Mouse (Mus musculus) heart, postnatal 36 days (tissue): ENCODE data around the gene Hspbp1. TPM values are rescaled to one million over a fixed set of nuclear protein-coding genes. Genes with fewer than 3 reads are reported as not detected.

Source experiments
- DNase-seq, 2 experiments: peaks; one replicate each; pipeline ENCODE4 v3.0.0; 2021 to 2022
- intact Hi-C: fragments of 180-260 bp; cut with DNase I; formaldehyde crosslinking; loops from one replicate; pipeline ENCODE4 v1.15.1; 2025
- total RNA-seq, 2 experiments: library from RNA; stranded (reverse); gene quantifications; 2 replicates each; pipeline ENCODE4 v1.2.3; 2021

Gene Hspbp1
- total RNA-seq, 2 experiments from 2014 or later, result 27.2 to 34.7 TPM

DNA sequence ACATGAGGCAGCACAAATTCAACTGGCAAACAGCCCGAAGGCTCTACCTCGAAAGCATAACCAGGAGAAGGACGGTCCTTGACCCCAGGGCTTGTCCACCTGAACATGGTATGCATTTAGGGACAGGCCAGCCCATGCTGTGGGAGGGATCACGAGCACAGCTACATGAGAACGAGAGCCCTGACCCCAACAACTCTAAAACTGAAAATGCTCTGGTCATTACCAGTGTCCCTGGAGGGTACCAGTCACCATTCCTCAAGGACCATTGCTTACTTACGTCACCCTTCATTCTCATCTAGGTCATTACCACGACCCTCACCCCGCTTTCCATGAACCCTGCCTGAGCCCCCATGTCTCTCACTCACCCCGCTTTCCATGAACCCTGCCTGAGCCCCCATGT lies 15.7 kb downstream of the Hspbp1 start:
- intact Hi-C loops, result no loop called here
- DNase-seq, result no peak

DNA sequence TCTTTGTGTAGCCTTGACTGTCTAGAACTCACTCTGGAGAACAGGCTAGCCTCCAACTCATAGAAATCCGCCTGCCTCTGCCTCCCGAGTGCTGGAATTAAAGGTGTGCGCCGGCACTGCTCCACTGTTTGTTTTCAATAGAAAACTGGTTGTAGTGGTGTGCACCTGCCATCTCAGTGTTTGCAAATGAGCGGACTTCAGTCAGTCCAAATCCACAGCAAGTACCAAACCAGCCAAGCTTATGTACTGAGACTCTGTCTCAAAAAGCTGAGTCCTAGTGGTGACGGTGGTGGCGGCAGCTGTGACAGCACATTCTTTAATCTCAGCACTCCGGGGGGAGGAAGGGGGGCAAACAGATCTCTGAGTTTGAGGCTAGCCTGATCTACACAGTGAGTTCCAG lies 16.4 kb downstream of the Hspbp1 start:
- DNase-seq, result no peak
- intact Hi-C loops, result no loop called here

DNA sequence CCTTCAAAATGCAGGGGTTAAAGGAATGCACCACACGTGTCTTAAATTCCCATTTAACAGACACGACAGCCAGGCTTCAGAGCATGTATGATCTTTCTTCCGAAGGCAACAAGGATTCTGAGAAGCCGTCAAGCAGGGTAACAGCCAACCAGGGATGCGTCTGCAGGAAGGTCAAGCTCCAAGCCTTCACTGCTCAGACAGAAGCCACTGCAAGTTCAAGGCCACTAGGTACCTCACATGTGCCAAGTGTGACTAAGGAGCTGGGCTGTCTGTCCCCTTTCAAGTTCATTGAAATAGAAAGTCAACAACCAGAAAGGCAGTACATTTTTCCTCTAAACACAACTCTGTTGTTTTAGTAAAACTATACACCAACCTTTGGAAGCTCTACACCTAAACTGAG lies 18.0 kb downstream of the Hspbp1 start:
- no peak for DNase-seq
- intact Hi-C loops, result no loop called here

DNA sequence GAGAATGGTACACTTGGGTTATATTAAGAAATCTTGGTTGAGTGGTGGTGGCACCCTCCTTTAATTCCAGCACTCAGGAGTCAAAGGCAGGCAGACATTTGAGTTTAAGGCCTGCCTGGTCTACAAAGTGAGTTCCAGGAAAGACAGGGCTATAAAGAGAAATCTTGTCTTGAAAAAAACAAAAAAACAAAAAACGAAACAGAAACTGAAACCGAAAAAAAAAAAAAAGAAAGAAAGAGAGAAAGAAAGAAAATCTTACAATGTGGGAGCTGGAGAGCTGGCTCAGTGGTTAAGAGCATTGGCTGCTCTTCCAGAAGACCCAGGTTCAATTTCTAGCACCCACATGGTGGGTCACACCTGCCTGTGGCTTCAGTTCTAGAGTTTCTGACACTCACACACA lies 21.1 kb downstream of the Hspbp1 start:
- intact Hi-C loops, result no loop called here
- no peak for DNase-seq

DNA sequence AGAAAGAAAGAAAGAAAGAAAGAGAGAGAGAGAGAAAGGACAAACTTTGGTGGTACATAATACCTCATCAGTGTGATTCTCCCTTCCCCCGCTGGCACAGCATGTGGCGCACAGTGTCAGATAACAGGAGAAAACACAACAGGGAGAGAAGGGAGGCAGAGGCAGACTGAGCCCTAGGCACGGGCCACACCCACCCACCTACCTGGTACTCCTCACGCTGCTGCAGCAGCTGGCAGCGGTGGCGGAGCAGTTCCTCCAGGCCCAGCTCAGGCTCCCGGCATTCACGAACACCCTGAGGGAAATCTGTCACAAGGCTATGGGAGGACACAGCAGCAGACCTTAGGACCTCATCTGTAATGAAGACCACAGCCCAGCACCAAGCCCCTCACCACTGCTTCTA lies 21.7 kb downstream of the Hspbp1 start:
- no peak for DNase-seq
- intact Hi-C loops, result no loop called here

DNA sequence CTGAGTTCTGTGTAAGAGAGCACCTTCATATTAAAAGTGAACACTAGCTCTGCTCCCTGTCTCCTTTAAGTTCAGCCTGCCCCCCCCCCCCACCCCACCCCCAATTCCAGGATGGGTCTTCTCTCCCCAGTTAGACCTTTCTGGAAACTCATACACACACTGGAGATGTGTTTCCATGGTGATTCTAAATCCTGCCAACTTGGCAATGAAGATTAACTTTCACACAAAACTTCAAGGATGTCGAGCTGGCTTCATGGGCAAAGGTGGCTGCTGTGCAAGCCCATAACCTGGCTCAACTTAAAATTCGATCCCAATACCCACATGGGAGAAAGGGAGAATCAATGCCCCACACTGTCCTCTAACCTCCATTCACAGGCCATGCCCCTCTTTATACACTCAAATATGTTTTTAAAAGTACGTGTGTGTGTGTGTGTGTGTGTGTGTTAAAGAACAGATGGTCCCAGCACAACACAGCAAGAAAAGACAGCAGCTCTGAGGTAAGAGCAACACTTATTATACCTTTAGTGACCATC lies 24.9 kb downstream of the Hspbp1 start:
- no peak for DNase-seq
- intact Hi-C loops, result loop anchor here (1.0 to 10.0 kb wide), 4 partner anchors 25 to 525 kb away; partner anchors contain the start of genes Fiz1, Gm44973, Hspbp1 and Leng8

DNA sequence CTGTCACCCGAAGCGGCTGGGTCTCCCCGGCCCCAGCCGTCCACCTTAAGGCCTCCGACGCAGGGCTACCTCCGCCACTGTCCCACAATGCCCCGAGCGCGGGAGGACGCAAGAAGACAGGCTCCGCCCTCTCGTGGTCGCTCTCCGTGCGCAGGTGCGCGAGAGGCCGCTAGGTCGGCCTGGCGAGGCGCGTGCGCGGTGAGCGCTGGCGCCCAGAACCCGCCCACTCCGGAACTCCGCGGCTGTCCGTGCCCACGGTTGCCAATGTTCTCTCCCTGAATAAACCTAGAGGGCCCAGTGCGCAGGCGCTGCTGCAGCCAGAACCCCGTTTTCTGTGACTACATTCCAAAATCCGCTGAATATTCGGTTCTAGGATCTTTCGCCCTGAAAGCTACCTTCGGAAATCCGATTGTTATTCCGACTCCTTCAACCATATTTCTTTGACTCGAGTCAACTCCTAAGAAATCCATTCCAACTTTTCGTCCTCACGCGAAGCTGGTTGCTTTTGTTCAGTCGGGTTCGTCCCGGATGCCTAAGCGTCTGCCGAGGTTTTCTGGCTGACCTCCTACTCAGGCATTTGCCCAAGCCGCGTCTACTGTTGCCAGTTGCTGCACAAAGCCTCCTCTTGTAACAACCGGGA lies 25.8 kb downstream of the Hspbp1 start, which contains the start of gene Ppp6r1:
Ppp6r1 (minus strand) TSS at position 108 of the 640 bp plus-strand sequence.
- DNase-seq, result peak; percentile 95
- intact Hi-C loops, result loop anchor here (10.0 kb wide), 3 partner anchors 266 to 524 kb away; partner anchors contain the start of genes Fiz1, Gm44973, Leng8 and Nat14

DNA sequence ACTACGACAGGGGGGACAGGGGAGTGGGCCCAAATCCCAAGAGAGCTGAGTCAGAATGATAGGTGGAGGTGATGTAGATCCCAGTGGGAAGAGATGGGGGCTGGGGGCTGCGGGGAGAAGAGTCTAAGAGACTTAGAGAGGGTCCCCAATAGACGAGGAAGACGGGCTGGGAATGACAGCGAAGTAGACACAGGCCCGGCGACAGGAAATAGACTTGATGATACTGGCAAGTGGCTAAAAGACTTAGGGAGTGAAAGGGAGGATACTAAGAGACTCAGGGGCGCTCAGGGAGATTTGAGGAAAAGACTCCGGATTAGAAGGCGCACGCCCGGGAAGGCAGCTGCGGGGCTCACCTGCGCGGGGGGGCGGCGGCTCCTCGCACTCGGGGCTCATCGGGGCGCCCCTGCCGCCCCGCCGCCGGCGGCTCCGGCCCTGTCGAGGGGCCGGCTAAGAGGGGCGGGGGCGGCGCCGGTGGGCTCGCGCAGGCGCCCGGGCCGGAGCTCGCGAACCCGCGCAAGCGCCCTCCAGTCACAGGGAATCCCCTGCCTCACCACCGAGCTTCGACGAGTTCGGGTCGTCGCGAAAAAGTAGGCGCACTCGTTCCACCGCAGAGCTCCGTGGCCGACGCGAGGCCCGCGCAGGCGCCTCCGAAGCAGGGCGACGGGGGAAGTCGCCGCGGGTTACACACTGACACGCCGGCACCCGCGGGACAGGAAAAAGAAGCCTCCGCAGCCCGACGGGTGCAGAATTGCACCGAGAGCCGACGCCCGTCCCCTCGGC lies 26.6 kb downstream of the Hspbp1 start:
- peak in 1 of 2 experiments; percentile 37 for DNase-seq
- intact Hi-C loops, result loop anchor here (10.0 kb wide), 3 partner anchors 266 to 524 kb away; partner anchors contain the start of genes Fiz1, Gm44973, Leng8 and Nat14

DNA sequence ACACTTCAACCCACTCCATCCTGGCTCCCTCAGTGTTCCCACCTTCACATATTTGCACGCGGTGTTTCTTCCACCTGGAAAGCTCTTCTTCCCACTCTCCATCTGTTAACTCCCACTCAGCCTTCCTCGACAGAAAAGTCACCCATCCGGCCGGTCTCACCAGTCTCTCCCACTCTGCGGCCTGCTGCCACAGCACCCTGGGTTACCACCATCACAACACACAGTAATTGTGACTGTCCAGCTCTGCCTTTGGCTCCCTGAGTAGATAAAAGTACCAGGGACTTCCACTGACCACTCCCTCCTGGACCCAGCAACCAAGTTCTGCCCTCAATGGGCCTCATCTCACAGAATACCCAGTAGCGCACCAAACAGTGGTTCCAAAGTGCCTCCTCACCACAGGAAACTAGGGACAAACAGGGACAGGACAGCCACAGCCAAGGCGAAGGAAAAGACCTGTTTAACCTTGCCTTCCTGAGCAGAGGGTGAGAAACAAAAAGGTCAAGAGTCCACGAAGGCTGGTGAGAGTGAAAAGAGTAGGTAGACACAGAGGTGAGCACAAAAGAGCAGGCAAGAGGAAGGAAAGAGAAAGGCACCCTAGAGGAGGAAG lies 27.2 kb downstream of the Hspbp1 start:
- no peak for DNase-seq
- intact Hi-C loops, result loop anchor here (10.0 kb wide), 3 partner anchors 267 to 523 kb away; partner anchors contain the start of genes Fiz1, Gm44973, Leng8 and Nat14

DNA sequence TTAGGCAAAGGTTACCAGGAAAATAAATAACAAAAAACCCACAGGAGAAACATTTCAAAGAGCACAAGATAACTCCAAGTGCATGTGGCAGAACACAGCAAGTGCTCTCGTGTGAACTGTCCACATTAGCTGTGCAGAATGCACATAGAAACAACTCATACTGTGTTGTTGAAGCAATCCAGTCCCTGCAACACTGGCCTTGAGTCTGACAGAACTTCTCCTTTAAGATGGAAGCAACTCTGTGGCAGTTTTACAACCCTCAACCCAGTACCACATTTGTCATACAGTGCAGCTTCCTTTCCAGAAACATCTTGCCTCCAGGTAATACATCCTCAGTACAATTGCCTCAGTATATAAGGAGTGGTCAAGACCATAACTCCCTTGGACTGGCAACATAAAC lies 28.1 kb downstream of the Hspbp1 start:
- no peak for DNase-seq
- intact Hi-C loops, result loop anchor here (10.0 kb wide), 3 partner anchors 268 to 522 kb away; partner anchors contain the start of genes Fiz1, Gm44973, Leng8 and Nat14

DNA sequence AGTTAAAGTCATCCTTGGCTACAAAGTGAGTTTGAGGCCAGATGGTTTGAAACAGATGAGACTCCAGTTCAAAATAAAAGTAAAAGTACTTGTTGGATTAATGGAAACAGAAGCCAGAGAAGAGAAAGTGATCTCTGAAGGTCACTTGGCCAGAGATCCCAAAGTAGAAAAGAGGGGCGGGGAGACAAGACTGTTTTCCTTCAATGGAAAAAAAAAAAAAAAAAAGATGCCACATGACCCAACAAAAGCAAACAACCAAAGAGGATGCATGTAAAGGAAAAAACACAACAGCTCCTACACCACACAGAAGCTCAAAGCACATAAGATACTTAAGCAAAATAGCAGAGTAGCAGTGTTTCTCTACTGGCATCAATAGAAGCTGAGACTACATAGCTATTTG lies 29.0 kb downstream of the Hspbp1 start:
- intact Hi-C loops, result loop anchor here (10.0 kb wide), 3 partner anchors 269 to 521 kb away; partner anchors contain the start of genes Fiz1, Gm44973, Leng8 and Nat14
- no peak for DNase-seq

DNA sequence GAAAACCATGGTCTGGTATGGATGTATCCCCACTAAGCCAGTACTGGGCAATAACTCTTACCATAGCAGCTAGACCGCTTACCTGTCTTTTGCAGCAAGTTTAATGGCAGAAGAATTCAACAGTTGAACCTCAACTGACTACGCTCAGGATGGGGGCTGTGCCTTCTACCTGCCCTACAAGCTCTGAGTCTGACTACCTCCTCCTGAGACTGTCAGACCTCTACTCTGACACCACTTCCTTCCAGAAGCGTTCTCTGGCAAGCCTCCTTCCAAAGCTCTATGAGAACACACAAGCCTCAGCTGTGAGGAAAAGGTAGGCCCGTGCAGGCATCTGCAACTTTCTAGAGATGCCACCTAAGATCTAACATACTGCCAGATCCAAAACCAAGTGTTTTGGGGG lies 29.5 kb downstream of the Hspbp1 start:
- DNase-seq, result no peak
- intact Hi-C loops, result loop anchor here (10.0 kb wide), 3 partner anchors 269 to 521 kb away; partner anchors contain the start of genes Fiz1, Gm44973, Leng8 and Nat14

DNA sequence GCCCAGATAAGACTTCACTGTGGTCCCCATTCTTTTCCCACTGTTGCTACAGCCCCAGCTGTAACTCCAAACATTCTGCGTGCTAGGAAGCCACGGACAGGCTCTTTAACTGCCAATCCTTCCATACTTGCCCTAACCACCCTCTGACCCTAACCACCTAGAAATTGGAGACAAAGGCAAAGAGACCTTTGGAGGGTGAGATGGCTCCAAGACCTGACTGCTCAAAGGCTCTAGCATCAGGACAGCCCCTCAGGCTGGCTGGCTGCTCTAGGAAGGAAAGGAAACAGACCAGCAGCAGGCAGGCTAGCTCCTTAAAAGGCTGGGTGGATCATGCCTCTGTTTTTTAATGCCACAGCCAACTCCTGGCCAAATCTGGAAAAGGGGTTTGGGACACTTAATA lies 30.6 kb downstream of the Hspbp1 start:
- no peak for DNase-seq
- intact Hi-C loops, result loop anchor here (10.0 kb wide), 3 partner anchors 271 to 519 kb away; partner anchors contain the start of genes Fiz1, Gm44973, Leng8 and Nat14

DNA sequence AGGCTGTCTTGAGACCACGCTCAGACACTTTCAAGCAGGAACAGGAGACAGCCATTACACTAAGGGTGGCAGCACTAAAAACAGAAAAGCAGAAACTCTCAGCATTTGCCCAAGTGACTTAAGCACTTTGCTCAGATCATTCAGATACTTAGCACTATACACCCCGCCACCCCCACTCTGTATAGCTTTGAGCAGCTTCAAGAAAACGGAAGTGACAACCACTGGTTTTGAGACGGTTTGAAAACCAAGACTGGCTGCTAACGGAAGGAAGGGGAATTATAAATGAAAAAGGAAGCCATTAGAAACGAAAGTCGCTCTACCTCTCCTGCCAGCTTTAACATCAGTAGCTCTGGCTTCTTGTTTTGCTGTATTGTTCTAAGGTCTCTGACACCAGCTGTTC lies 31.1 kb downstream of the Hspbp1 start:
- no peak for DNase-seq
- intact Hi-C loops, result loop anchor here (10.0 kb wide), 3 partner anchors 271 to 519 kb away; partner anchors contain the start of genes Fiz1, Gm44973, Leng8 and Nat14

DNA sequence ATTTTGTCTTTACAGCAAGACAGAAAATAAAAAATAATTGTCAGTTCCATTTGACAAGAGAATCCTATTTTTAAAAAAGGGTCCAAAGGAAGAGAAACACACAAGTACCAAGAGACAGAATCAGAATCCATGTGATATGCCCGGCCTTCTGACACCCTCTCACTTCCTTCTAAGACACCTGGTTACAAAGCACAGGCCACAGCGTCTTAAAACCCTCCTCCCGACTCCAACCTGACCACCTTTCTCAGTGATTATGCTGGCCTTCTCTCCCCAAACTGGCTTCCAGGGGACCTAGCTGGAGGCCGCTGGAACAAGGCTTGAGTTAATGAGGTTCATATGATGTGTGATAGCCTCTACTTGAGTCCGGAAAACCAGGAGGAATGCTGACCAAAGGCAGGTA lies 31.5 kb downstream of the Hspbp1 start:
- no peak for DNase-seq
- intact Hi-C loops, result loop anchor here (10.0 kb wide), 3 partner anchors 271 to 519 kb away; partner anchors contain the start of genes Fiz1, Gm44973, Leng8 and Nat14

DNA sequence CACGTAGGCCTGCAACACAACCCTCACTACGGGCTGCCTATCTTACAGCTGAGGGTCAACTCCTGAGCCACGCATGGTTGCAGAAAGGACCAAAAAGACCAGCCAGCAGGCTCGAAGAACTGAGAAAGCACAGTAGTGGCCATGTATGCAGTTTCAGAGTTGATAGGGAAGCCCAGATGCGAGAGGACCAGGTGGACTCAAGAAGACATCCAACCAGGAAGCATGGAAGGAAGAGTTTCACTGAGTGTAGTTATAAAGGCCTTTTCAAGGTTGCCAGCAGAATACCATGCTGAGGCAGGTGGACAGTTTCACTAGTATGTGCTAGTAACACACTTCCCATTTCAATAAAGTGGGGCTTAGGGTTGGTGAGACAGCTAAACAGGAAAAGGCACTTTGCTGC lies 32.1 kb downstream of the Hspbp1 start:
- no peak for DNase-seq
- intact Hi-C loops, result loop anchor here (10.0 kb wide), 3 partner anchors 272 to 518 kb away; partner anchors contain the start of genes Fiz1, Gm44973, Leng8 and Nat14

DNA sequence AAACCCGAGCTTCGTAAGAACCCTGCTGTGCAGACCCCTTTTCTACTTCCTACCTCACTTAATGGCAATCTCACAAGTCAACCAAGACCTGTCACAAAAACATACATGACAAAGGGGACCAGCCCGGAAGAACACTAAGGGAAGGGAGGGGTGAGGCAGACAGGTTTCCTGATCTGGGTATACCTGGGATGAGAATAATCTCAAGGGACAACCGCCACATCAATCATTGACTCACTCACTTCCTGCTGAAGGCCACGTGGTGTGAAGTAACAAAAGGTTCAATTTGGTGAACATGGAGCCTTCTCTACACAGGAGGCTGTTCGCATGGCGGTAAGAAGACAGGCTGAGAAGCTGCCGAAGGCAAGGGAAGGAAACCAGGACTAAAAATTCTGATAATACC lies 33.3 kb downstream of the Hspbp1 start:
- no peak for DNase-seq
- intact Hi-C loops, result loop anchor here (10.0 kb wide), 3 partner anchors 273 to 517 kb away; partner anchors contain the start of genes Fiz1, Gm44973, Leng8 and Nat14

DNA sequence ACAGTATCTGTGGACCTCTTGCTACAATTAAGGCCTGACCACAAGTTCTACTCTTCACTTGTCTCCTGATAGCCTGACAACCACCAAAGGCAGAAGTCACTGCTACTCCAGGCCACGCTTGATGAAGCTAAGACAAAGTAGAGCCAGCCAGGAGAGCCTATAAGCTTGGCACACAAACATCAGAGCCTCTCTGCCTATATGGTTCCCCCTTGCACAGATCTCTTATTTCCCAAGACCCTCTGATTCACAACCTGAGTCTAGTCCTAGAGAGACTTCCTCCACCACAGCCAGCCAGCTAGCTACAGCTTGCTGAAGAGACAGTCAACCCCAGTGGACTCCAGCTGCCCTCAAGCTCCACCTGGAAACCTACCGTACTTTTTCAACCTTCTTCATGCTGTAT lies 36.9 kb downstream of the Hspbp1 start:
- DNase-seq, result no peak

DNA sequence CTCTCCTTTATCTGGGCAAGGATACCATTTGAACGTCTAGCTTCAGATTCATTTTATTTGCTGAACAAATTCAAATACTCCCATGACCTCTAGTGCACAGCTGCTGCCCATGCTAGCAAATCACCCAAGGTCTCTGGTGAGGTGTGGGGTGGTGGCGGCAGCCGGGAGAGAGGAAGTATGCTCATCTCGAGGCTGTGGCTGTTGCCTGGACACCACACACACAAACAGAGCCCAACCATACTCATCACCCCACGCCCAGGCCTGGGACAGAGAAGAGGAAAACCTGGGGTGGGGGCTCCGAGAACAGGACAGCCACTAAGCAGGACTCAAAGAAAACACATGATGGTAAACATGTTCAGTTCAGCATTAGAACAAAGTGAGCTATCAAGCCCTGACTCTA lies 37.6 kb downstream of the Hspbp1 start:
- peak; percentile 44 to 47 for DNase-seq
- intact Hi-C loops, result no loop called here

More for the DNA sequence above, 36.9 kb downstream of the Hspbp1 start:
- intact Hi-C loops, result no loop called here

DNA sequence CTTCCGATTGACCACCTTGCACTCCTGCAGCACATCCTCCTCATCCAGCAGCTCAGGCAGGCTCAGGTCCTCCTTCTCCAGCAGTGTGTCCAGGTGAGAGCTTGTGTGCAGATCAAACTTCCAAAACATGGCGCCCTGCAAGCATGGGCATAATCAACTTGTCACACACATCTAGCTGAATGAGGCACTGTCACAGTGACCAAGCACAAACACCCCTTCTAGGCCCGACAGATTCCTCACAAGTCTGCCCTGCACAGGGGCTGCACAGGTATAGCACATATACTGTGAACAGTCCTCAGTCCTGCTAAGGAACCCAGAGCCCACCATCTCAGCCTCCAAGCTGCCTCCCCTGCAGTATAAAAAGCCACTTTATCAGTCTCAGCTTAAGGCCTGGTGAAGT lies 38.1 kb downstream of the Hspbp1 start:
- intact Hi-C loops, result no loop called here
- no peak for DNase-seq
